Mouse (Mus musculus): ENCODE measurements around the gene Tnfsf10.

Tnfsf10 gene

DNA sequence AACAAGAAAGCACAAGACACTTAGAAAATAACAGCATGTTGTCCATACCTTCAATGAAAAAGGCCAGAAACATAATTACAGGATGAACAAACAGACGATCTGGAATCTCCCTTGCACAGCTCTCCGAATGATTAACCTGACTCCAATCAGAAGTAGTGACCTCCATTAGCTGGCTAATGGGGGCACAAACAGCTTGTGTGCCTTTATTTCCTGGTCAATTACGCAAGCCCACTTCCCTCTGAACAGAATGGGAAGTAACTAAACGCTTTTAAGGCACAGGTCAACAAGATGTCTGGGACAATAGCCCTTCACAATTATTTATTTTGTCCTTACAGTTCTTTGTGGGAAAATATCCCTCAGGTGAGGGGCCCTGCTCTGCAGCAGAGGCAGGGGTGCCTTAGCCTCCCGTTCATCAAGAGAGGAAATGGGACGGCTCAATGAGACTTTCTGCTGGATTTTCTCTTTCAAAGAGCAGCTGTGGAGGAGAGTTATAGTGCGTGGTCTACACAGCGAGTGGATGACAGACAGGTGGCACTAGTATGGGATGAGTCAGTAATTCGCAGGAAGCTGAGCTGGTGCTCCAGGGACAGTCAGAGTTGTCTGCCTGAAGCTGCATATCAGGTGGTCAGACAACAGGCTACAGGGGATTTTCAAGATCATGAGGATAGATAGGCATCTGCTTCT lies 14.3 kb upstream of the Tnfsf10 start:
- no peak for DNase-seq (ENCODE audit: inconsistent age in 2 of 2, low spot score in 1 of 2)

DNA sequence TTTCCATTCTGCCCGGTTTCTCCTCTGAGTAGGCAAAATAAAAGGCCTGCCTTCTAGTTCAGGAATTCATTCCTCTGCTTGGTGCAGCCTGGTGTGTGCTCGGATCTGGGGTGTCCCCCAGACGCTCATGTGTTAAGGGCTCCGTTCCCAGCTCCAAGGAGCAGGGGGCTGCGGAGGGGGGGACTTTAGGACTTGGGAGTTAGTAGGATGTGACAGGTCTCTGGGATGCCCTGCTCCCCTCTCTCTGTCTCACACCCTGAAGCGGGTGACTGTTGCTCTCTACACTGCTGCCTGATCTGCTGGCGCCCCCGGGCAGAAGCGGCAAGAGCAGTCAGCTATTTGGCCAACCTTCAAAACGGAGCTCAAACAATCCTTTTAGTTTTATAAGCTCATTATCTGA lies 10.0 kb upstream of the Tnfsf10 start:
- no peak for DNase-seq (ENCODE audit: inconsistent age in 2 of 2, low spot score in 1 of 2)

GRCm38 (mm10) chr3:27310973-27311372 lies 5.9 kb upstream of the Tnfsf10 start:
- no peak for DNase-seq (ENCODE audit: inconsistent age in 2 of 2, low spot score in 1 of 2)

DNA sequence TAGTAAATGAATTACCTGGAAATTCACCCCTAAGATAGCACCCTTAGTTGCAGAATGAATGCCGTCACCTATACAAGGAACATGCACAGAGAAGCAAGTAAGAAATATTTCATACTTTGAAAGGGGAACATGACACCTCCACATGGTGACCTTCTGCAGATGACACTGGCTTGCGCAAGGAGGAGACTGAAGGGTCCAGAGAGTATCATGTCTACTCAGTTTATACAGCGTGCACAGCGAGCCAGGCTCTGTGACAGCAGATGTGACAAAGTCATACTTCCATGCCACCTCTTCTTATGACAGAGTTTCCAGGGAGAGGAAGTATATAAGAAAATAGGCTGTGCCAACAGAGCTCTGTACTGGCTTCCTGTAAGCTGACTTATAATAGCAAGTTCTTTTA lies 5.4 kb upstream of the Tnfsf10 start:
- no peak for DNase-seq (ENCODE audit: inconsistent age in 2 of 2, low spot score in 1 of 2)

DNA sequence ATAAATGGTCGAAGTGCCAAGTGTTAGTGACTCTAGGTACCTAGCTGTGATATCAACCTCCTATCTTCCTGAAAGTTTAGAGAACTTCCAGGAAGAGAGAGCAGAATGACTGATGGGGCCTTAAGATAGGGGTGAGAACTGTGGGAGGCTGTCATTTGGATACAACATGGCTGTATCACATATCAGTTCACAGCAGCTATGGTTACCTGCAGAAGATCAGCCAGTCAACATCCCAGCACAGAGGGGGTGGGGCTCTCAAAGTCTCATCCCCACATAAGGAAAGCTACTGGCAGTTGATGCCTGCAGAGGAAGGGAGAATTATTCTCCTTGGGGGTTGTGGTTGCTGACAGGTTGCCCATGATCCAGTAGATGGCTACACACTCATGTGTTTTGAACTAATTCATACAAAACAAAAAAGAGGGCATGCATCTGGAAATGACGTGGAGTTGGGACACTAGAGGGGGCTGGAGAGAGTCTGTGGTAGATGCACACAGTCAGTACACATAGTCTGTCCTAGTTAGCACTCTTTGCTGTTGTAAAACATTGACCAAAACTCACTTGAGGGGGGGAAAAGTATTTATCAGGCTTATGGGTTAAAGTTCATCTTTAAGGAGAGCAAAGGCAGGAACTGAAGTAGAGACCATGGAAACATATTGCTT lies 2.2 kb upstream of the Tnfsf10 start:
- no peak for DNase-seq (ENCODE audit: inconsistent age in 2 of 2, low spot score in 1 of 2)

- DNase-seq (ENCODE audit: inconsistent age in 2 of 2, low spot score in 1 of 2): no peak
Observed at GRCm38 (mm10) chr3:27317288-27318024, 628 bp downstream of the Tnfsf10 start.

DNA sequence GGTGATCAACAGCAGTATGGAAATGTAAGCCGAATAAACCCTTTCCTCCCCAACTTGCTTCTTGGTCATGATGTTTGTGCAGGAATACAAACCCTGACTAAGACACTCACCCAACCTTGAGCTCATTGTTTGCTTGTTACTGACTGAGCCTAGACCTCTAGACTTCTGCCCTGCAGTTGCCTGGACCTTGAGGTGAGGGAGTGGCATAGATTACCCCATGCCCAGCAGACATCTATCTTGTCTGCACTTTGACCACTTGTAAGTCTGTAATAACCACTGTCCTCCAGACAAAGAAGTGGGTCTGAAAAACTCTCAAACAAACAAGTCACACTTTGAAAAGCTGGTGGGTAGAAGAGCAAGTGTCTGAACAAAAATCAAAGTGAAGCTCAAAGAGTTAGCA lies 2.8 kb downstream of the Tnfsf10 start:
- DNase-seq (ENCODE audit: inconsistent age in 2 of 2, low spot score in 1 of 2): no peak

- peak in 1 of 2 experiments; percentile 42 for DNase-seq (ENCODE audit: inconsistent age in 2 of 2, low spot score in 1 of 2)
Observed at GRCm38 (mm10) chr3:27320613-27321495, 4.0 kb downstream of the Tnfsf10 start.

- DNase-seq (ENCODE audit: inconsistent age in 2 of 2, low spot score in 1 of 2): no peak
Observed at GRCm38 (mm10) chr3:27322591-27322990, 5.8 kb downstream of the Tnfsf10 start.

GRCm38 (mm10) chr3:27323551-27323950 lies 6.7 kb downstream of the Tnfsf10 start:
- DNase-seq (ENCODE audit: inconsistent age in 2 of 2, low spot score in 1 of 2): no peak

DNA sequence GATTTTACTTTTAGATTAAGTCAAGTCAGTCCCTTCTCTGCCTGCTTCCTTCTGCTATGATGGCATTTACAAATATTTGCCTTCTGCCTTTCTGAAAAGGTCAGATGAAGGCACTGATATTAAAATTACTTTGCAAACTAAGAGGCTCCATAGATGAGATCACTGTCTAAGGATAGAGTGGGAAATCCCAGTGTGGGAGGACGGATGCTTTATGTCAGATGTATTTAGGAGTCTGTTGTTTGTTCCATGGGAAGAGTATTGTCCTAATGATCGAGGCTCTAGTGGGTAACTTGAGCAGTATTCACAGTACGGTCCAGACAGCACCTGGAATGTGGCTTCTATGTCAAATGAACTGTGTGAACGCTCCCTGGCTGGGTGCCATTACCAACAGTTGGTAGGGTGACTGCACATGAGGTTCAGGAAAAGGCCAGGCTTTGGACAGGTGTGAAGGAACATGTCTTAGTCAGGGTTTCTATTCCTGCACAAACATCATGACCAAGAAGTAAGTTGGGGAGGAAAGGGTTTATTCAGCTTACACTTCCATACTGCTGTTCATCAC lies 9.9 kb downstream of the Tnfsf10 start:
- DNase-seq (ENCODE audit: inconsistent age in 2 of 2, low spot score in 1 of 2): no peak

- DNase-seq (ENCODE audit: inconsistent age in 2 of 2, low spot score in 1 of 2): no peak
Observed at GRCm38 (mm10) chr3:27330706-27331105, 13.9 kb downstream of the Tnfsf10 start.

DNA sequence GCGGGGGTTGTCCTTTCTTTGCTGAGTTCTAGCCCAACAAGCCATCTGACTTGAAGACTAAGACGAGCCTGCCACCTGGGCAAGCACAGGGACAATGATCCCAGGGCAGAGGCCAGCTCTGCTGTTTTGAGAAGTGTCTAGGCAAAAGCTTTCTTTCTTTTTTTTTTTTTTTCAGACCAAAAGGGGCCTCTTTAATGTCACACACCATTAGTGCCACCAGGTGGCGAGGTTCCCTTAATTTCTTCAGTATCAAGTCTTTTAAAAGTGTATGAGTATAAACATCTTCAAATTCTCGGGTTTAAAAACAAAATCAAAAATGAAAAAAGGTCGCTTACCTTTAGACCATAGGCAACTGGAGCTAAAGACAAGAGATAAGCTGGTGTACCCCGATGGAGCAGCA lies 21.6 kb downstream of the Tnfsf10 start:
- peak; percentile 21 to 77 for DNase-seq (ENCODE audit: inconsistent age in 2 of 2, low spot score in 1 of 2)

DNA sequence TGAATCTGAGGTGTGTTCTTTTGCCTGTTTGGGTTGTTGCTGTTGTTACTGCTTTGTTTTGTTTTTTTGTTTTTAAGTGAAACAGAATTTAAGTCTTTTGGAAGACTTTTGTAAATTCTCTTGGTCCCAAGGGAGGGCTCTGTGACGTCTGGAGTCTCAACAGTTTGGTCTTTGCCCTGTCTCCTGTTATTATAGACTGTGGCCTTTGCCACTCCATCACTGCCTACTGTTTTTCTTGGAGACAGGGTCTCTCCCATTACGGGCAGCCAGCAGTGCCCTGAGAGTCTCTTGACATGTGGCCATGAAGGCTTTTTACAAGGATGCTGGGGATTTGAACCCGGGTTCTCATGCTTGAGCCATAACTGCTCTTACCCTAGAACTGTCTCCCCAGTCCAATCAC lies 22.1 kb downstream of the Tnfsf10 start:
- no peak for DNase-seq (ENCODE audit: inconsistent age in 2 of 2, low spot score in 1 of 2)

DNA sequence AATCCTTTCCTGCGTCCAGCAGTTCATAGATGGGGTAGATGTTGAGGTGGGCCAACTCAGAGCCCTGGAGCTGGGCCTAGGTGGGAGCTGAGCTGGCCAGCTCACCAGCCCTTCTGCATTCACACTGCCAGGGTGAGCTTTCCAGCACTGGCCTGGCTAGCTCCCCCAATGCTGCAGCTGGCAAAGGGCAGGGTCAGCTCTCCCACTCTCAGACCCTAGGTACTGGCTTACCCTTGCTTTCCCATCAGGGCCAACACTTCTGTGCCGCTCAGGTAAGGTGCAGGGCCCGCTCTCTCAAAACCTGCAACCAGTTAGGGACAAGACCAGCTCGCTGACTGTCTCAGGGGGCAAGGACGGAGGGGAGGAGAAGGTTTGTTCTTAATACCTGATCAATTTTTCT lies 23.9 kb downstream of the Tnfsf10 start:
- no peak for DNase-seq (ENCODE audit: inconsistent age in 2 of 2, low spot score in 1 of 2)

DNA sequence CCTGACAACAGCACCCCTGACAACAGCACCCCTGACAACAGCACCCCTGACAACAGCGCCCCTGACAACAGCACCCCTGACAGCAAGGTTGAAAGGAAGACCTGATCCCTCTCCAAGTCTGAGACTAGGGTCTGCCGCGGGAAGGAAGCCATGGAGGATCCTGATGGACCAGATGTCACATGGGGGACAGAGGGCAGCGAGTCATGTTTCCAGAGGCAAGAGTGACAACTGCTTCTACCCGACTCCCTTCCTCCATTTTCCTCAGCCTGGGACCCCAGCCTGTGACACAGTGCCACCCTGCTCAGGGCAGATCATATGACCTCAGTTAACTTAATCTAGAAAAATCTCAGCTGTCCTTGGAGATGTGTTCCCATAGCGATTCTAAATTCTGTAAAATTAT lies 25.6 kb downstream of the Tnfsf10 start:
- DNase-seq (ENCODE audit: inconsistent age in 2 of 2, low spot score in 1 of 2): no peak

GRCm38 (mm10) chr3:27345526-27345925 lies 28.7 kb downstream of the Tnfsf10 start:
- peak; percentile 48 to 79 for DNase-seq (ENCODE audit: inconsistent age in 2 of 2, low spot score in 1 of 2)

DNA sequence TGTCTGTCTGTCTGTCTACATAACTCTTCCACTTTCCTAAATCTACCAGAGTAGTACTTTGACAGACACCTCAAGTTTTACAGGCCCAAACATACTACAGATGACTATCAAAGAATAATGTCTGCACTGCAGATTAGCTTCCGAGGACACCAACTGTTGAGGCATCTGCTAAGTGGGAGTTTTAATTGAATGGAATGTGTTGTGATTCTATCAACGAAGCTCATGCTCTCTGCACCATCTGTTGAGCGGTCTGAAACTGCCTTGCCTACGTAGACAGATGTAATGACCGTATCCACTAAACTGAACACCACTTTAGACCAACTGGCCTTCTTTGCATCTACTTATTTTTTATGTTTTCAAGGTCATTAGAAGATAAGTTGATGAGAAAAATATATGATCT lies 31.6 kb downstream of the Tnfsf10 start:
- no peak for DNase-seq (ENCODE audit: inconsistent age in 2 of 2, low spot score in 1 of 2)

DNA sequence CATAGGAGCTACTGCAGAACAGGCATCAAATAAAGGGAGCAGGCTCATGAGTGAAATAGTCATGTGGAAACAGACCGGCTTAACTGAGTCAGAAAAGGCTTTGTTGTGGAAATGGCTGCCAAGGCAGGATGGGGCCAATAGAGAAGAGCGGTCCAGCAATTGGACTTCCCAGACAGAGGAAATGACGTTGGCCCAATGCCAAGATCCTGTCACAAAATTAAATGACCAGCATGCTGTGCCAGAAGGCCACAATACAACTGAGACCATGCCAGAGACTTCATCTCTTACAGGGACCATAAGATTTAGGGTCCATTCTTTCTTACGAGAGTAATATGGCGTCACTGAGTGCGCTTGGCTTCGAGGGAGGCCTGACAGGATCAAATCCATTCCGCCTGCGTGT lies 34.3 kb downstream of the Tnfsf10 start:
- peak; percentile 34 to 62 for DNase-seq (ENCODE audit: inconsistent age in 2 of 2, low spot score in 1 of 2)

DNA sequence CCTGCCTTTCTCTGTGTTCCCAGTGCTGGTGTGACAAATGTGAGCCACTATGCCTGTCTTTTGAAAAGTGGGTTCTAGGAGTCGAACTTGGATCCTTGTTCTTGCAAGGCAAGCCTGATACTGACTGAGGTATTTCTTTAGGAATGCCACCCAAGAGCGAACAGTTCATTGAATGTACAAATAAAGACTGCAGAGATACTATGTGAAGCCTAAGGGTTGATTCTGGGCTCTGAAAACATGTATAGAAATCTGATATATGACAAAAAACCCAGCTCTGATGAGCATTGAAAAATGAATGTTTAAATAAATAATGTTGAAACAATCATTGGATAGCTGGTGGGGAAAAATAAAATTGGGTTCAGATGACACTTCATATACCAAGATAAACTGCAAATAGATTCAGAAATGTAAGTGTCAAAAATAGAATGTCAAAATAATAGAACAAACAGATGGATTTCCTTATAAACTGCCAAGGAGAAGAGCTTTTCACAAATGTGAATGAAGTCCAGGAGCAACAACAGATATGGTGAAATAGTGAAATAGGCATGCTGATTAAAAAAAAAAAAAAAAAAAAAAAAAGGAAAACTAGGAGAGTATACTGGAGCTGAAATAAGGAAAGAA lies 42.4 kb downstream of the Tnfsf10 start:
- DNase-seq (ENCODE audit: inconsistent age in 2 of 2, low spot score in 1 of 2): no peak

Data from adrenal gland, adult (tissue).